Mouse (Mus musculus) left cerebral cortex, adult 18-20 months (tissue): ENCODE measurements around the gene C77080. TPM values are rescaled to one million over a fixed set of nuclear protein-coding genes. Genes with fewer than 3 reads are reported as not detected.
"Not testable (repeated sequence)": the region's sequence is repeated elsewhere in the genome, so short reads cannot be mapped to it uniquely, and the experiment has no call there.

Experiments
- DNase-seq, 2 experiments: peaks; one replicate each; pipeline ENCODE4 v3.0.0; 2021 to 2022; ENCODE audit warnings: low spot score in 2 of 2, mixed read lengths in 1 of 2
- total RNA-seq, 2 experiments: library from RNA; stranded (reverse); gene quantifications; 2 replicates each; pipeline ENCODE4 v1.2.3; 2021

The C77080 gene
- total RNA-seq, 2 experiments from 2014 or later: 23.1 to 24.0 TPM

DNA sequence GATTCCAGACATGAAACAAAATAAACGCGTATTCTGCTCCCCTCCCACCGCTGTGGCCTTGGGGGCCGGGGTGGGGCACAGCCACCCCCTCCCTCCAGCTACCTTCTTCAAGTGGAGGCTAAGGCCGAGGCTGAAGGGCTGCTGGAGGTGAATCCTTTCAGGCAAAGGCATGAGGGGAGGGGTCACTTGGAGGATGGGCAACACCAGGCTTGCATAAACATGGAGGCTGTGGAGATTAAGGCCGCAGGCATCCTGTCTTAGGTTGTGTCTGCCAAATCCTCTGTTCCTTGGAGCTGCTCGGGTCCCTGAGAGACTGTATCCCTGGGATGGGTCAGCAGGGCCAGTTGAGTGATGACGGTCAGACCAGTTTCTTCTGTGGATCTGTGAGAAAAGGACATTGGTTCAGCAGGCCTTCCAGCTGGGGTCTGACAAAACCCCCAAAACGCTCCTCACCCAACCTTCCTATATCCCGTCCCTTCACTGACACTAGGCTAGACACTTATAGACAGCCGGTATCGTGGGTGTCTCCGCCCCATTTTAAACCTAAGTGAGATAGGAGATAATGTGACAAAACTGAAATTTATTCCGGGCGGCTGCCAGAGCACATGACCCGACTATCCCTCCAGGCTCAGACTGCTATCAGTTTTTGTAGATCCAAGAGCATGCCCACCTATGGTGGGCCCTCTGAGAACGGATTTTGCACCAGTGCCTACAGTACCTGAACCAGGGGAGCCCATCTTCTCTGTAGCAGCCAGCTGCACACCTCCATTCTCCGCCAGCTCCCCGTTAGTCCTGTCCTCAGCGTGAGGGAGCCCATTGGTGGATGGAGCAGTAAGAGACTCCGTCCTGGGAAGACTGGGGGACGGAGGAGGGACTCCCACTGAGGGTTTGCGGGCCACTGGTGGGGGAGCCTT, 39.9 kb downstream of the C77080 start:
- no peak for DNase-seq

DNA sequence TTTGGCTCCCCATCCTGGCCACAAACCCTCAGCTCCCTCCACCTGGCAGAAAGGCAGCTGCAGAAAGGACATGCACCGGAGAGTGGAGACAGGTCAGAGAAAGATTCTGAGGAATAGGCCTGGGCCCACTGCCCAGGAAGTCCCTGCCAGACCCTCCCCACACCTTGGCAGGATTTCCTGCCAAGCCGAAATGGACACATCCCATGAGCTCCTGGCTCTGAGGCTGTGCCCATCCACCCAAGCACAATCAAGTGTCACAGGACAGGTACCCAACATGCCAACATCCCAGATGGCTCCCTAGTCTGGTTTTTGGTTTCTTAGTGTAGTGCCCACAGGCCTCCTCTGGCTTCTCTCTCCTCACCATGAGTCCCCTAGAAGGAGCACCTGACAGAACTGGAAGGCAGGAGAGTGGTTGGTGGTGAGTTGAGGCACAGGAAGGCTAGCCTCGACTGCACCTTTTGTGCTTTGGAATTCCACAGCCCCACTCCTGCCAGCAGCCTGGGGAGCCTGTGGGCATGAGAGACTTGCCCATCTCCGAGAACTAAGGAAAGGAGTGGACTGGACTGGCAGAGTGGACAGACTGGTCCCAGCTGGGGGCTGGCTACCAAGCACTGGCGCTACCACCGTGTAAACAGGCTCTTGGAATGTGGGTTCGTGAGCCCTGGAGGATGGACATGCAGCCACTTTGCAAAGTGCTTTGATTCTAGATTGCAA, 40.7 kb downstream of the C77080 start:
- no peak for DNase-seq

- no peak for DNase-seq
These were observed 42.0 kb downstream of the C77080 start for GRCm38 (mm10) chr4:129219198-129219597.

GRCm38 (mm10) chr4:129218569-129219175, 42.5 kb downstream of the C77080 start:
- DNase-seq: no peak

DNA sequence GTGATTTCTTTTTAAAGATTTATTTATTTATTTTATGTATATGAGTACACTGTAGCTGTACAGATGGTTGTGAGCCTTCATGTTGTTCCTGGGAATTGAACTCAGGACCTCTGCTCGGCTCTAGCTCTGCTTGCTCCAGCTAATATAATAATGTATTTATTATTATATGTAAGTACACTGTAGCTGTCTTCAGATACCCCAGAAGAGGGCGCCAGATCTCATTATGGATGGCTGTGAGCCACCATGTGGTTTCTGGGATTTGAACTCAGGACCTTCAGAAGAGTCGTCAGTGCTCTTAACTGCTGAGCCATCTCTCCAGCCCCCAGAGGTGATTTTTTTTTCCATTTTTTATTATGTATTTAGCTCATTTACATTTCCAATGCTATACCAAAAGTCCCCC, 48.7 kb downstream of the C77080 start:
- not testable (repeated sequence) for DNase-seq

GRCm38 (mm10) chr4:129211461-129211860, 49.7 kb downstream of the C77080 start:
- no peak for DNase-seq

GRCm38 (mm10) chr4:129209504-129209903, 51.7 kb downstream of the C77080 start:
- no peak for DNase-seq

- no peak for DNase-seq
These were observed 54.4 kb downstream of the C77080 start for GRCm38 (mm10) chr4:129206792-129207191.

DNA sequence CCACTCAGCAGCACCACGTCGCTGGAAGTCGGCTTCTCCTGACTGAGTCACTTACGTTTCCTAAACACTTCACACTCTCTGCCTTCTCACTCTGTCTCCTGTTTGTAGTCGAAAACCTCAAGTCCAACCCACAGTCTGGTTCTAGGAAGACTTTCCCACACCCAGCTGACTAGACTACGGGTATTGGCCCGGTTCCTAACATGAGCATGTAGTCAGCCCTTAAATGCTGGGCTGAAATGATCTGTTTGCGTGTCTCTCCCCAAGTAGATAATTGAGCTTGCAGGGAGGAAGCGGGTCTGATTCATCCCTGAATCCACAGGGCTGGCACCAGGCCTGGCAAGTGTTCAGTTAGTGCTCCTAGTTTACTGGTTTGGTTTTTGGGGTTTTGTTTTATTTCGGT, 56.5 kb downstream of the C77080 start:
- peak in 1 of 2 experiments; percentile 38 for DNase-seq

DNA sequence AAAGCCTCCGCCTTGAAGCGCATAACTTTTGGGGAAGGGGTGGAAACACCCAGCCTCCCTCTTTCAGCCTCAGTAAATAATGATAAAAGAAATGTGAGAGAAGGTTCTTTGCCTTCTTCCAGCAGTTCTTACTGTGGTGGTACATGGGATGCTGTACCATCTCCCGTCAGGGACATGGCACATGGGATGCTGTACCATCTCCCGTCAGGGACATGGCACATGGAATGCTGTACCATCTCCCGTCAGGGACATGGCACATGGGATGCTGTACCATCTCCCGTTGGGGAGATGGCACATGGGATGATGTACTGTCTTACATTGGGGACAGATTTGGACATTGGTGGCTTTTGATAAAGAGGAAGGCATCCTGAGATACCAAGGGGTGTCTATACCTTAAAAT, 63.7 kb downstream of the C77080 start:
- no peak for DNase-seq

GRCm38 (mm10) chr4:129194280-129194679, 66.9 kb downstream of the C77080 start:
- DNase-seq: no peak

GRCm38 (mm10) chr4:129191691-129192090, 69.5 kb downstream of the C77080 start:
- no peak for DNase-seq

DNA sequence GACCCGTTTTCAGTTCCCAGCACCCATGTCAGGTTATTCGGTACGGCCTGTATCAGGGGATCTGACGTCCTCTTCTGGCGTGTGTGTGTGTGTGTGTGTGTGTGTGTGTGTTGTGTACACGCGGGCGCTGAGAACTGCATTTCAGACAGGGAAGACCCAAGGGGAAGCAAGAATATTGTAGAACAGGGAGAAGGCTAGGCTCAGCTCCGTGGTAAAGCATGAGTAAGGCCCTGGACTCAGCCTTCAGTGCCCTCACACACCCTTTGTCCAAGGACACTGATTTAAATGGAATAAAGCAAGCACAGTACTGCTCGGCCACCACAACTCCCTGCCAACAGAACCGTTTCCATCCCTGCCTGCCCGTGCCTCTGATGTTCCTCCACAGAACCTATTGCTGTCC, 70.7 kb downstream of the C77080 start:
- DNase-seq: no peak

DNA sequence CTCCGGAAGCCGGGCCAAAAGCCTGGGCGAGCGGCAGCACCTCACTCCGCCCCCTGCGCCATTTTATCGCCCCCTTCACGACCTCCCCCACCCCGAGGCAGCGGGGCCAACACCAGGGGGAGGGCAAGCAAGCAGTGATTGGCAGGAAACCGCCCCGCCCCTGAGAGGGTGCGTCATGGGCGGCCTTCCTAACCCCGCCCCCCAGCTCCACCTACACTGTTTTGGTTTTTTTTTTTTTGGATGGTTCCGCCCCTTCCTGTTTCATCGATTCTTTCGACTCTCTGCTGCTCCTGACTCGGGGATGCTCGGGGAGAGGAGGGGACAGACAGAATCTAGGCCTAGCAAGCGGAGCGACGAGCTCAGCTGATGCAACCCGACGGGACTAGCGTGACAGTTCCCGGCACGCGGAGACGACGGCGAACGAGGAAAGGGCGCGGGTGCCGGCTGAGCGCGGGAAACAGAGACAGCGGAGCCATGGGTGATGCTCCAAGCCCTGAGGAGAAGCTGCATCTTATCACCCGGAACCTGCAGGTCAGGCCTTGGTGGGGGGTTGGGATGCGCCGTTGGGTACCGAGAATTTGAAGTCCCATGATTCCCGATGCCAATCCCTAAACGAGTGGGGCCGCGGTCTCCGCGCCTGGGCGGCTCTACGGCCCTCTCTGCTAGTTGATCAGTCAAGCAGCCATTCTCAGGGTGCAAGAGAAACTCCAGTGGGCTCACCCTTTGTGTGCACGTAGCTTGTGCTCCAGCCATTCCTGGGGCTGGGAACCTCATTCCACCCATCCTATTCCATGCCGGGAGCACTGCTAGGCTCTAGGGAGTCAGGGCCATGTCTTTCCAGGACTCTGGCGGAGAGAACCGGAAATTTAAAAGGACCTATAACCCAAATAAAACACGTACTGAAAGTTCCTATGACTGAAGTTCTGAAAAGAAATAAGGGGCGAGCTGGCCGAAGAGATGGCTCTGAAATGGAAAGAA, 71.4 kb downstream of the C77080 start, which contains the start of the genes S100pbp and Yars:
Gene S100pbp (minus strand): TSS at position 186 of the 978 bp plus-strand sequence.
Gene Yars (plus strand): TSS at position 219 of the 978 bp plus-strand sequence.
- DNase-seq: peak; percentile 94 to 96

DNA sequence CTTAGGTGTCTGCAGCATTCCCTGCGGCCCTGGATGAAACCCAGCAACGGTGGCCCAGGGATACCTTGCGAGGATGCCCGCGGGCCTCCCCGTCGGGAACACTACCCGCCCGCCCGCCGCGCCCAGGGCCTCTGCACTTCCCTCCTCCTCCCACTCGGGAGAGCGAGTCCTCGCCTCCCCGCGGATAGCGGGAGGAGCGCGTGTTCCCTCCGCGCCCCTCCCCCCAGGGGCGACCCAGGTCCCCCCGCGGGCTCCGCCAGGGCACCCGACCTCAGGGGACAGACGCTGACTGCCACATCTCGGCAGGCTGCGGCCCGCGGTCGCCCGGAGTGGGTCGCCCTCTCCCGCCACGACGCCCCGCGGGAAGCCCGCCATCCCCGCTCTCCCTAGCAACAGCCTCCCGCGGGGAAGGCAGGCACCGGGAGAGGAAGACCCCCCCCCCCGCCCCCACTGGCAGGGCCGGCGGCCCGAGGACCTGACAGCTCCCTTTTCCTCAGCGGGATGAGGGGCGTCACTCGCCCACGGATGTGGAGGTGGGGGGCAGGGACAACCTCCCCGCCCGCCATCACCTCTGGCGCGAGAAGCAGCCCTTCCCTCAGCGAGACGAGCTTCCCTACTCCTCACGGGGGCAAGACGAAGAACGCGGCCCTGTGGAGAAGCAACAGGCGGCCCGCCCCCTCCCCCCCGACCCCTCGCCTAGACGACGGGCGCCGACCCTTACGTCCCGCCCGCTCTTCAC, 72.2 kb downstream of the C77080 start:
- DNase-seq: peak; percentile 45 to 46

DNA sequence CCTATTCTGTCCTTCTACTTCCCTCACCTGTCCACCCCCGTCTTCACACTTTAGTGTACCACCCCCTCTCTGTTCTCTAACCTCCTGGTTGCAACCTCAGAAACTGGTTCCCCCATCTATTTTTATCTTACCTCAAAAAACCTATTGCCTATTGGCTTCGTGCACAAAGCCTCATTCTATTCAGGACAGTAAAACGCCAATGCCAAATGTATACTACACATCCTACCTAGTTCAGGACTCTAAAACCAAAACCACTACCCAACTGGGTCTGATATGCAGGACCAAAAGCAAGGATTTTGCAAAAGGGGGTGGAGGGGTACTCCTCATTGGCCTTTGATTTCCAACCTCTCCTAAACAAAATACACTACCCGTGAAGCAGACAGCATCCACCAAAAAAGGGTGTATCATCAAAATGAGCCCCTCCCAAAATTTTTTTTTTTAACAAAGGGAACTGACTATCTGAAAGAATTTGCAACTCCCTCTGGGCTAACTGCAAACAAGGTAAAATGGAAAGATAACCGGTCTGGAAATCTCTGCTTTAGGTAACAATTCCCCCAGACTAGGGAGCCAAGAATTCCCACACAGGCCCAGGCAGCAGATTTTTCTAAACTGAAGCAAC, 73.1 kb downstream of the C77080 start:
- no peak for DNase-seq

- DNase-seq: no peak
These were observed 81.6 kb downstream of the C77080 start for GRCm38 (mm10) chr4:129179560-129179959.

GRCm38 (mm10) chr4:129172529-129172928, 88.7 kb downstream of the C77080 start:
- no peak for DNase-seq
